ENCODE assay signal across 8 mouse cellular contexts in the genomic region with DNA sequence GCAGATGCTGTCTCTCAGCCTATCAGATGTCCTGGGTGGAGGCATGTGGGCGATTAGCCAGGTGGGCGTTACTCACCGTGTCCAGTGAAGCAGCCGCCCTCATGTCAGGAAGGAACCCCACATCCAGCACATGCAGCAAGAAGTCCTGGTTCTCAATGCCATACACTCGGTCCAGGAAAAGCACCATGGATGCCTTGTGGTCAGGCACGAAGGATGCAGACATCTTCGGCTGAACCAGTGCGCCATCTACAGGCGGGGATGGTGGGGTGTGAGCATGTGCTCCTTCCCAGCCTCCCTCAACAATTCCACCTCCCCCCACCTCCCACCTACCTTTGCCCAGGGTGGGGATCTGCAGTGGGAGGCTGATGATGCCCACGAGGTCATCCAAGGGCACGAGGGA. TPM values are rescaled to one million over a fixed set of nuclear protein-coding genes. Genes with fewer than 3 reads are reported as not detected.
DNase-seq lines count a peak whose midpoint lies in the region; ATAC-seq and TF ChIP-seq lines count a peak whose summit lies in the region.

No protein-coding gene starts in this region.

- H3K9me3 ChIP-seq in E14TG2a.4 (ENCODE audit: low read length), result no peaks in the 10 kb centered on the region
- no peaks in the 10 kb centered on the region for H3K9me3 ChIP-seq in hindbrain, postnatal 0 days (ENCODE audit: low read length)
- H3K9me3 ChIP-seq in midbrain, embryonic 12.5 days, result no peaks in the 10 kb centered on the region

- no peak overlapping the region for H3K9ac ChIP-seq in hindbrain, postnatal 0 days (replicated peaks; ENCODE audit: low read length)
- no peak overlapping the region for H3K9ac ChIP-seq in midbrain, embryonic 12.5 days (replicated peaks)

- 39% methylated on average over 11 of the region's 11 CpGs for WGBS in kidney, adult 2 months
- WGBS in hindbrain, postnatal 0 days, result 43% methylated on average over 11 of the region's 11 CpGs
- WGBS in midbrain, embryonic 12.5 days, result 40% methylated on average over 11 of the region's 11 CpGs

- no peaks in the 10 kb centered on the region for H3K36me3 ChIP-seq in kidney, adult 2 months (ENCODE audit: control insufficient read depth, insufficient read depth, low read length)
- H3K36me3 ChIP-seq in E14TG2a.4 (ENCODE audit: insufficient read depth, low read length), result peaks cover 45% of the 10 kb centered on the region
- H3K36me3 ChIP-seq in hindbrain, postnatal 0 days (ENCODE audit: insufficient read depth, low read length), result no peaks in the 10 kb centered on the region
- H3K36me3 ChIP-seq in midbrain, embryonic 12.5 days, result no peaks in the 10 kb centered on the region

- peak; percentile 19; the same call in 1 of the 2 replicates for ATAC-seq in hindbrain, postnatal 0 days
- ATAC-seq in midbrain, embryonic 12.5 days (ENCODE audit: low FRiP score, low read depth), result no peak
- ATAC-seq in erythroblast, adult 5-6 weeks (replicated peaks; ENCODE audit: low FRiP score, poor library complexity, severe bottlenecking), result no peak

- TF ChIP-seq POLR2A in kidney, adult 2 months (IDR thresholded peaks at IDR 0.05; ENCODE audit: low read depth, low read length), result no peak
- no peak for TF ChIP-seq POLR2A in cortical plate, adult 2 months (IDR thresholded peaks at IDR 0.05; ENCODE audit: extremely low read depth, insufficient read depth, low read length)

- H3K27ac ChIP-seq in kidney, adult 2 months (ENCODE audit: insufficient read depth, low read depth, low read length), result no peak overlapping the region
- no peak overlapping the region for H3K27ac ChIP-seq in cortical plate, adult 2 months (ENCODE audit: insufficient read depth, low read length)
- H3K27ac ChIP-seq in hindbrain, postnatal 0 days, result no peak overlapping the region
- no peak overlapping the region for H3K27ac ChIP-seq in midbrain, embryonic 12.5 days (replicated peaks)

- peak overlapping the region; percentile 63 for H3K4me2 ChIP-seq in hindbrain, postnatal 0 days (ENCODE audit: low read depth, low read length)
- H3K4me2 ChIP-seq in midbrain, embryonic 12.5 days (replicated peaks), result peak overlapping the region; percentile 67

- peak; percentile 57 for TF ChIP-seq CTCF in kidney, adult 2 months (conservative IDR thresholded peaks at IDR 0.05; ENCODE audit: insufficient read depth, insufficient read length, low read depth, low read length)
- peak; percentile 63 for TF ChIP-seq CTCF in E14TG2a.4 (conservative IDR thresholded peaks at IDR 0.05; ENCODE audit: low read length)
- TF ChIP-seq CTCF in cortical plate, adult 2 months (IDR thresholded peaks at IDR 0.05; ENCODE audit: extremely low read depth, insufficient read depth, low read length), result peak; percentile 50
- TF ChIP-seq CTCF in hindbrain, postnatal 0 days (IDR thresholded peaks at IDR 0.05; ENCODE audit: low read depth), result peak; percentile 77

- DNase-seq in kidney, adult 2 months, result peak; percentile 6
- no peak for DNase-seq in kidney, adult 11 months
- DNase-seq in hindbrain, postnatal 0 days (ENCODE audit: low spot score), result peak; percentile 56
- no peak for DNase-seq in MN1 (ENCODE audit: low spot score)

- H3K4me1 ChIP-seq in kidney, adult 2 months (ENCODE audit: control insufficient read depth, insufficient read depth, low read length), result no peaks in the 10 kb centered on the region
- peaks cover 79% of the 10 kb centered on the region for H3K4me1 ChIP-seq in E14TG2a.4 (replicated peaks; ENCODE audit: low read depth, low read length)
- H3K4me1 ChIP-seq in cortical plate, adult 2 months (ENCODE audit: control insufficient read depth, insufficient read depth, low read length), result no peaks in the 10 kb centered on the region
- H3K4me1 ChIP-seq in hindbrain, postnatal 0 days (ENCODE audit: insufficient read depth, low read length), result 0 out of 2 replicates have a peak, but pooled peaks cover 5% of the 10 kb centered on the region
- H3K4me1 ChIP-seq in midbrain, embryonic 12.5 days, result peaks cover 29% of the 10 kb centered on the region

- no peak overlapping the region for H3K4me3 ChIP-seq in kidney, adult 2 months (ENCODE audit: insufficient read depth, low read depth, low read length)
- H3K4me3 ChIP-seq in E14TG2a.4 (replicated peaks; ENCODE audit: low read length), result no peak overlapping the region
- H3K4me3 ChIP-seq in cortical plate, adult 2 months (ENCODE audit: insufficient read depth, low read length), result no peak overlapping the region
- no peak overlapping the region for H3K4me3 ChIP-seq in hindbrain, postnatal 0 days (ENCODE audit: low read length)
- peak overlapping the region; percentile 45; the same call in 1 of the 2 replicates for H3K4me3 ChIP-seq in midbrain, embryonic 12.5 days

- no peaks in the 10 kb centered on the region for H3K27me3 ChIP-seq in kidney, adult 2 months (replicated peaks; ENCODE audit: control insufficient read depth, insufficient read depth, low read length)
- H3K27me3 ChIP-seq in E14TG2a.4 (ENCODE audit: insufficient read depth, low read length), result peaks cover 36% of the 10 kb centered on the region
- no peaks in the 10 kb centered on the region for H3K27me3 ChIP-seq in hindbrain, postnatal 0 days (ENCODE audit: insufficient read depth, low read length)
- peaks cover 28% of the 10 kb centered on the region for H3K27me3 ChIP-seq in midbrain, embryonic 12.5 days

RNA-seq across cellular contexts. Expression of a gene that starts 52.3 kb away (rescaled TPM):
- polyA plus RNA-seq in kidney, adult 2 months (2012; rRNA removed), result 0.01 and 3.0 TPM in 2 replicates
- polyA plus RNA-seq in cortical plate, adult 2 months (2012; rRNA removed), result 7.2 and 7.7 TPM in 2 replicates
- total RNA-seq in hindbrain, postnatal 0 days (2014; rRNA removed), result 3.8 and 5.0 TPM in 2 replicates
- polyA plus RNA-seq in hindbrain, postnatal 0 days (2015; fragmentation: Nextera tagmentation; extraction: Ambion mirVana), result 11.4 and 12.5 TPM in 2 replicates
- 2.8 TPM in 2 replicates for polyA plus RNA-seq in midbrain, embryonic 12.5 days (2016; fragmentation: Nextera tagmentation; extraction: Ambion mirVana)
- 0.21 TPM in 1 of 2 replicates, not detected in the other for total RNA-seq in erythroblast, adult 5-6 weeks (2015; ENCODE audit: low replicate concordance)
- total RNA-seq in erythroblast, adult 5-6 weeks (2017; ENCODE audit: low replicate concordance), result under 0.01 TPM in 1 of 2 replicates, not detected in the other

Comparison
In these comparisons a context has a peak if more than half of its experiments do, and no peak if none do; other contexts are left out.
1. DNase-seq: peak in kidney, adult 2 months (single experiment) and hindbrain, postnatal 0 days (single experiment); none in kidney, adult 11 months (single experiment) and MN1 (single experiment).
2. Peak in every context shown above with its lines, with median percentiles within 50 percentile points of each other: CTCF ChIP-seq.